Mouse (Mus musculus) heart, postnatal 0 days (tissue): ENCODE data around the gene Alk. TPM values are rescaled to one million over a fixed set of nuclear protein-coding genes. Genes with fewer than 3 reads are reported as not detected.

Source experiments
- ATAC-seq: fragments of 200-750 bp; cut with Nextera tagmentation; 2 replicates; pipeline ENCODE4 v1.8.0; 2017; ENCODE audit warnings: low read depth, moderate number of reproducible peaks, moderate library complexity; ENCODE audit not compliant: insufficient read depth
- DNase-seq: peaks from one replicate; pipeline ENCODE4 v3.0.0-alpha.2; 2016; ENCODE audit warnings: low spot score
- H3K27ac ChIP-seq: fragments of 300-500 bp; sonication (generic); 2 replicates; pipeline ENCODE4 v1.5.1; 2014; ENCODE audit warnings: low read depth, mild to moderate bottlenecking
- H3K27me3 ChIP-seq: fragments of 300-500 bp; sonication (generic); 2 replicates; pipeline ENCODE4 v1.6.1; 2014; ENCODE audit warnings: low read length, mixed read lengths; ENCODE audit not compliant: control insufficient read depth, insufficient read depth
- H3K36me3 ChIP-seq: fragments of 300-500 bp; sonication (generic); replicated peaks from 2 replicates; pipeline ENCODE4 v1.6.1; 2014; ENCODE audit warnings: low read length, mixed read lengths; ENCODE audit not compliant: control insufficient read depth, insufficient read depth
- H3K4me1 ChIP-seq: fragments of 300-500 bp; sonication (generic); 2 replicates; pipeline ENCODE4 v1.6.1; 2014; ENCODE audit warnings: antibody characterized with exemption; ENCODE audit not compliant: control insufficient read depth, insufficient read depth
- H3K4me2 ChIP-seq: fragments of 300-500 bp; sonication (generic); 2 replicates; pipeline ENCODE4 v1.6.1; 2014; ENCODE audit warnings: low read depth, mild to moderate bottlenecking, low read length, moderate library complexity
- H3K4me3 ChIP-seq: fragments of 300-500 bp; sonication (generic); 2 replicates; pipeline ENCODE4 v1.5.1; 2014; ENCODE audit warnings: low read depth, low read length
- H3K9ac ChIP-seq: fragments of 300-500 bp; sonication (generic); replicated peaks from 2 replicates; pipeline ENCODE4 v1.6.1; 2014; ENCODE audit warnings: low read depth, low read length, mixed read lengths
- H3K9me3 ChIP-seq: fragments of 300-500 bp; sonication (generic); replicated peaks from 2 replicates; pipeline ENCODE4 v1.6.1; 2016; ENCODE audit warnings: low read length; ENCODE audit not compliant: control insufficient read depth
- CTCF ChIP-seq: IDR thresholded peaks from 2 replicates; pipeline ENCODE4 v1.5.1; 2016; ENCODE audit warnings: antibody characterized with exemption, control low read depth, low read depth
- EP300 ChIP-seq: IDR thresholded peaks from 2 replicates; pipeline ENCODE4 v1.6.1; 2016; ENCODE audit warnings: antibody characterized with exemption, low read depth
- WGBS: fragments of 180-500 bp; shearing (Covaris S2); extraction: QIAGEN DNeasy Blood & Tissue Kit; methylation state at CpG from one replicate; pipeline ENCODE4 v1.1.7; 2014; 5-methylcytosine and 5-hydroxymethylcytosine counted together
- polyA plus RNA-seq: library from polyadenylated mRNA; unstranded; fragments of >200 nt; fragmentation: Nextera tagmentation; extraction: Ambion mirVana; gene quantifications from 2 replicates; pipeline ENCODE4 v1.2.1, GENCODE M21; 2015
- total RNA-seq: library from RNA; depleted of rRNA; stranded (reverse); fragments of >200 nt; gene quantifications from 2 replicates; pipeline ENCODE4 v1.2.3, GENCODE M21; 2014; ENCODE audit warnings: low replicate concordance

Alk gene
- total and polyA plus RNA-seq, 2 experiments from 2014 or later, result 0.04 TPM; not detected in 1

DNA sequence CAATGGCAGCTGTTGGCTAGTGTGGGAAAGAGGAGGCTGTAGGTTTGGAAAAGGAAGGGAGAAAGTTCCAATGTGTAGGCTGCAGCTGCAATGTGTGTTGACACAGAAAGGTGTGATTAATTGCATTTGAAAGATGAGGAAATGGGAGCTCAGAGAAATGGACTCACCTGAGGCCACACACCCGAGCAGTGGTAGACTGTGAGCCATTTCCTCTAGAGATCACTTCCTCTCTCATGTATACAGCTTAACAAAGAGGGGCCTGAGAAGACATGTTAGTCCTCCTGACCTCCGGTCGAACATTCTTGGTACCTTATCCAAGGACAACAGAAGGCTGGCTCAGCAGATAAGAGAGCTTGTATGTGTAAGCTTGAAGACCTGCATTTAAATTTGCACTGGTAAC, 691.2 kb downstream of the Alk start:
- Histone ChIP-seq H3K9me3 (no peaks in the 10 kb centered on the region), H3K27me3 (no peaks in the 10 kb centered on the region), H3K27ac (no peak overlapping the region), H3K36me3 (no peaks in the 10 kb centered on the region), H3K4me1 (no peaks in the 10 kb centered on the region), H3K4me2 (no peak overlapping the region), H3K9ac (no peak overlapping the region), H3K4me3 (no peak overlapping the region)
- DNase-seq, result peak; percentile 8
- 23% methylated on average over 3 of the region's 3 CpGs for WGBS
- no peak for TF ChIP-seq CTCF
- ATAC-seq, result no peak

DNA sequence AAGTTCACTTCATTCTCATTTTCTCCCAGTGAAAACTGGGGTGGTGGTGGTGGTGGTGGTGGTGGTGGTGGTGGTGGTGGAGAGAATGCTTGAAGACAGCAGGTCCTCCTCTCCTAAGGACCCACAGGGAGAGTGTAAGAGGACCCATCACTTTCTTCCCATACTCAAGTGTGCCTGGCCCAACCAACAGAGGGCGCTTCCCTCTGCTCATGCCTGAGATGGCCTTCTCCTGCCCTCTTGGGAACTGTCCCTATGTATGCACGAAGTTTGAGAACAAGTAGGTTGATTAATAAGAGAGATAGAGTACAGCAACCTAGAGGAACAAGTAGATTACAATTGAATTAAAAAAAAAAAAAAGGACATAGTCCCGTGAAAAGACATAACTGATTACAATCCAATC, 695.3 kb downstream of the Alk start:
- Histone ChIP-seq H3K9me3 (no peaks in the 10 kb centered on the region), H3K36me3 (no peaks in the 10 kb centered on the region), H3K27me3 (no peaks in the 10 kb centered on the region), H3K9ac (no peak overlapping the region), H3K4me2 (no peak overlapping the region), H3K4me3 (no peak overlapping the region), H3K4me1 (no peaks in the 10 kb centered on the region), H3K27ac (no peak overlapping the region)
- 45% methylated on average over 3 of the region's 3 CpGs for WGBS
- DNase-seq (no peak), ATAC-seq (no peak)
- peak; percentile 43 for TF ChIP-seq CTCF
- TF ChIP-seq EP300, result no peak

DNA sequence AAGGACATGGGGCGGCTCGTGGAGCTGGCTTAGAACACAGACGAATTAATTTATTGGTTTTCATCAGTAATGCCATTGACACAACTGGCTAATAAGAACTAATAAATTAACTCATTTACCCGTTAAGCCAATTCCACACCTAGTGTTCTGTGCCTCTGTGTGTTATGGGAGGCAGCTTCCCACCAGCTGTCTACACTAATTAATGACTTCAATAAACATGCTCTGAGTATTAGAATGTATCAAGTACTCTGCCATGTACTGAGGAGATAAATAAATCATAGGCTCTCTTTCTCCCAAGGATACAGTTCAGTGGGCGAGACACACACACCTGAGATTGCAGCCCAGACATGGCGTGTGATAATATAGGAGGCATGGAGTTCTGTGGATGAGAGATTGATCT, 723.1 kb downstream of the Alk start:
- Histone ChIP-seq H3K36me3 (no peaks in the 10 kb centered on the region), H3K9ac (no peak overlapping the region), H3K9me3 (0 out of 2 replicates have a peak, but pooled peaks cover 3% of the 10 kb centered on the region), H3K27me3 (no peaks in the 10 kb centered on the region), H3K27ac (no peak overlapping the region), H3K4me1 (no peaks in the 10 kb centered on the region), H3K4me2 (no peak overlapping the region), H3K4me3 (no peak overlapping the region)
- TF ChIP-seq EP300 (no peak), CTCF (no peak)
- 80% methylated on average over 6 of the region's 6 CpGs for WGBS
- ATAC-seq, result no peak
- no peak for DNase-seq

DNA sequence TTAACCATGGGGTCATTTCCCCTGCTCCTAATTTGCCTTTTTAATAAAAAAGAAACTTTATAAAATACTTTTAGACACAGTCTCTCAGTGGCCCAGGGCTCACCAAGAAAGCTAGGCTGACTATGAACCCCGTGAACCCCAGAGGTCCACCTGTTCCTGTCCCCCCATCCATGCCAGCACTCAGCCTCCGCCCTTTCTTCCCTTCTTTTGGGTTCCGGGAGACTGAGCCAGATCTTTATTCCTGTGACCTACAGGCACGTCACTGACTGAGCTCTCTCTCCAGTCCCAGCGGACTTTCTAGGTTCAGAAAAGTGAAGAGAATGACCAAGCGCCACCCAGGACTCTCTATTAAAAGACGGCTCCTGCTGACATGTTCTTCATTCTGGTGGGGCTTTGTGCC, 728.9 kb downstream of the Alk start:
- Histone ChIP-seq H3K4me2 (no peak overlapping the region), H3K9ac (no peak overlapping the region), H3K4me3 (no peak overlapping the region), H3K36me3 (no peaks in the 10 kb centered on the region), H3K9me3 (no peaks in the 10 kb centered on the region), H3K4me1 (no peaks in the 10 kb centered on the region), H3K27ac (no peak overlapping the region), H3K27me3 (no peaks in the 10 kb centered on the region)
- ATAC-seq (no peak), DNase-seq (no peak)
- 52% methylated on average over 7 of the region's 7 CpGs for WGBS
- no peak for TF ChIP-seq CTCF
- no peak for TF ChIP-seq EP300

DNA sequence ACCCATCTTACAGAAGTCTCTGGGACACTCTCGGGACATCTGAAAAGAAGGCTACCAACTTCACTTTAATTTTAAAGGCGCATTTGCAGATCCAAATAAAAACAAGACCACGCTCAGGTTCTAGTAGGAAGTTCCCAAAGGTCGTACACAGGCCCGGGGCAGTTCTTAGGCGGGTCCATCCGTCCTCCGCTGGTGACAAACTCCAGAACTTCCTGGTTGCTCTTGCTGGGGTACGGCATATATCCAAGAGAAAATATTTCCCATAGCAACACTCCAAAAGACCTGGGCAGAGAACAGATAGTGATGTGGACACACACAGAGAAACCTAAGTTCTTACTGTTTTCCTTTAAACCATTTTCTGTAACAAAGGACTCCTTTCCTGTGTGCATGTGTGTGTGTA, 729.6 kb downstream of the Alk start:
- Histone ChIP-seq H3K4me2 (no peak overlapping the region), H3K9me3 (no peaks in the 10 kb centered on the region), H3K27me3 (no peaks in the 10 kb centered on the region), H3K9ac (no peak overlapping the region), H3K36me3 (no peaks in the 10 kb centered on the region), H3K4me1 (no peaks in the 10 kb centered on the region), H3K27ac (no peak overlapping the region), H3K4me3 (no peak overlapping the region)
- ATAC-seq, result peak; percentile 62; the same call in 1 of the 2 replicates
- no peak for TF ChIP-seq EP300
- TF ChIP-seq CTCF, result no peak
- peak; percentile 21 for DNase-seq
- 70% methylated on average over 9 of the region's 9 CpGs for WGBS

DNA sequence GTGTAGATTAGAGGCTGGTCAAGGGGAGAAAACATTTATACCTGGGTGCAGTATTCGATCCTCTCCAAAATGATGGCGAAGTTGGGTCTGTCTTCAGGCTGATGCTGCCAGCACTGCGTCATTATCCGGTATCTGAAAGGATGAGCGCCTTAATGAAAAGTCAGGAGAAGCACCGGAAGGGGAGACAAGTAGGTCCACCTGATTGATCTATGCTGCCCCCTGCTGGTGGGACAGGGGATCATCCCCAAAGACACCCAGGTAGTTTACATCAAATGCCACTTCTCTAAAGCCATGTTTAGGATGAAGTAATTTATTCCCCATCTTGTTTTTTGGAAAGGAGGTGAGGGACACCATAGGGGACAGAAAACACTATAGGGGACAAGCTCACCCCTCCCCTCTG, 730.4 kb downstream of the Alk start:
- Histone ChIP-seq H3K4me2 (no peak overlapping the region), H3K27me3 (no peaks in the 10 kb centered on the region), H3K36me3 (no peaks in the 10 kb centered on the region), H3K27ac (no peak overlapping the region), H3K4me3 (no peak overlapping the region), H3K9me3 (no peaks in the 10 kb centered on the region), H3K4me1 (no peaks in the 10 kb centered on the region), H3K9ac (no peak overlapping the region)
- ATAC-seq (no peak; the same call in 1 of the 2 replicates), DNase-seq (peak; percentile 34)
- TF ChIP-seq CTCF (peak; percentile 77), EP300 (no peak)
- WGBS, result 37% methylated on average over 6 of the region's 6 CpGs
